Mouse (Mus musculus): Measurements from ENCODE around the gene Hes6. TPM values are rescaled to one million over a fixed set of nuclear protein-coding genes. Genes with fewer than 3 reads are reported as not detected.
A peak's percentile ranks its signal among the peaks of the same experiment; 100 is the strongest.

The Hes6 gene
- polyA plus RNA-seq, 1 experiment from 2014 or later, result 56.4 TPM

- H3K36me3 ChIP-seq (ENCODE audit: insufficient read depth), result no peaks in the 10 kb centered on the region
- DNase-seq (no peak), ATAC-seq (ENCODE audit: insufficient read depth) (no peak)
- WGBS, result 66% methylated on average over 4 of the region's 4 CpGs
- H3K9me3 ChIP-seq (ENCODE audit: low read depth, low read length), result no peaks in the 10 kb centered on the region
- H3K27me3 ChIP-seq (ENCODE audit: insufficient read depth, low read length), result no peaks in the 10 kb centered on the region
- H3K4me3 ChIP-seq (ENCODE audit: low read depth, low read length), result no peak overlapping the region
- no peak overlapping the region for H3K27ac ChIP-seq (ENCODE audit: low read depth)
- H3K4me1 ChIP-seq (ENCODE audit: insufficient read depth), result peaks cover 9% of the 10 kb centered on the region
- no peak for TF ChIP-seq CTCF (IDR thresholded peaks at IDR 0.05; ENCODE audit: low read depth)
- H3K9ac ChIP-seq, result no peak overlapping the region
- no peak overlapping the region for H3K4me2 ChIP-seq
These were observed 6.0 kb downstream of the Hes6 start for GRCm38 (mm10) chr1:91407819-91408218.

GRCm38 (mm10) chr1:91405406-91406169 is 8.2 kb downstream of the Hes6 start:
- Histone ChIP-seq H3K4me2 (no peak overlapping the region), H3K36me3 (ENCODE audit: insufficient read depth) (no peaks in the 10 kb centered on the region), H3K9me3 (ENCODE audit: low read depth, low read length) (no peaks in the 10 kb centered on the region), H3K27me3 (ENCODE audit: insufficient read depth, low read length) (no peaks in the 10 kb centered on the region), H3K9ac (no peak overlapping the region), H3K27ac (ENCODE audit: low read depth) (no peak overlapping the region), H3K4me3 (ENCODE audit: low read depth, low read length) (no peak overlapping the region), H3K4me1 (ENCODE audit: insufficient read depth) (no peaks in the 10 kb centered on the region)
- TF ChIP-seq CTCF (IDR thresholded peaks at IDR 0.05; ENCODE audit: low read depth), result no peak
- ATAC-seq (ENCODE audit: insufficient read depth) (peak; percentile 41; the same call in 1 of the 2 replicates), DNase-seq (no peak)
- 52% methylated on average over 23 of the region's 23 CpGs for WGBS

GRCm38 (mm10) chr1:91404976-91405375 is 8.9 kb downstream of the Hes6 start:
- H3K27ac ChIP-seq (ENCODE audit: low read depth), result no peak overlapping the region
- H3K27me3 ChIP-seq (ENCODE audit: insufficient read depth, low read length), result no peaks in the 10 kb centered on the region
- no peaks in the 10 kb centered on the region for H3K9me3 ChIP-seq (ENCODE audit: low read depth, low read length)
- H3K9ac ChIP-seq, result no peak overlapping the region
- WGBS, result 7% methylated on average over 1 of the region's 1 CpGs
- TF ChIP-seq CTCF (IDR thresholded peaks at IDR 0.05; ENCODE audit: low read depth), result no peak
- H3K36me3 ChIP-seq (ENCODE audit: insufficient read depth), result no peaks in the 10 kb centered on the region
- peak; percentile 46 for DNase-seq
- no peak overlapping the region for H3K4me2 ChIP-seq
- no peak for ATAC-seq (ENCODE audit: insufficient read depth)
- no peak overlapping the region for H3K4me3 ChIP-seq (ENCODE audit: low read depth, low read length)
- H3K4me1 ChIP-seq (ENCODE audit: insufficient read depth), result no peaks in the 10 kb centered on the region

GRCm38 (mm10) chr1:91398260-91399062 is 15.4 kb downstream of the Hes6 start, which contains the start of gene Ilkap:
Ilkap (minus strand) TSS chr1:91398815.
- Histone ChIP-seq H3K9ac (peak within 1 kb of the TSS; percentile 89), H3K4me1 (ENCODE audit: insufficient read depth) (peaks cover 13% of the 10 kb centered on the region; the same call in 1 of the 2 replicates), H3K4me2 (peak within 1 kb of the TSS; percentile 93), H3K27me3 (ENCODE audit: insufficient read depth, low read length) (no peaks in the 10 kb centered on the region), H3K27ac (ENCODE audit: low read depth) (peak within 1 kb of the TSS; percentile 82), H3K4me3 (ENCODE audit: low read depth, low read length) (peak within 1 kb of the TSS; percentile 89), H3K36me3 (ENCODE audit: insufficient read depth) (peaks cover 15% of the 10 kb centered on the region; the same call in 1 of the 2 replicates), H3K9me3 (ENCODE audit: low read depth, low read length) (no peaks in the 10 kb centered on the region)
- ATAC-seq (ENCODE audit: insufficient read depth), result peak; percentile 97
- peak; percentile 92 for DNase-seq
- TF ChIP-seq CTCF (IDR thresholded peaks at IDR 0.05; ENCODE audit: low read depth), result no peak
- WGBS, result under 1% methylated on average over 72 of the region's 91 CpGs

- Histone ChIP-seq H3K9ac (peak overlapping the region; percentile 89), H3K4me1 (ENCODE audit: insufficient read depth) (peaks cover 13% of the 10 kb centered on the region; the same call in 1 of the 2 replicates), H3K27ac (ENCODE audit: low read depth) (peak overlapping the region; percentile 82; the same call in 1 of the 2 replicates), H3K27me3 (ENCODE audit: insufficient read depth, low read length) (no peaks in the 10 kb centered on the region), H3K36me3 (ENCODE audit: insufficient read depth) (peaks cover 20% of the 10 kb centered on the region; the same call in 1 of the 2 replicates), H3K9me3 (ENCODE audit: low read depth, low read length) (no peaks in the 10 kb centered on the region), H3K4me2 (peak overlapping the region; percentile 93), H3K4me3 (ENCODE audit: low read depth, low read length) (peak overlapping the region; percentile 89)
- no peak for ATAC-seq (ENCODE audit: insufficient read depth)
- under 1% methylated on average over 12 of the region's 12 CpGs for WGBS
- no peak for TF ChIP-seq CTCF (IDR thresholded peaks at IDR 0.05; ENCODE audit: low read depth)
- DNase-seq, result no peak
These were observed 15.9 kb downstream of the Hes6 start for GRCm38 (mm10) chr1:91397927-91398259.

- Histone ChIP-seq H3K4me1 (ENCODE audit: insufficient read depth) (no peaks in the 10 kb centered on the region), H3K4me2 (no peak overlapping the region), H3K4me3 (ENCODE audit: low read depth, low read length) (no peak overlapping the region), H3K27me3 (ENCODE audit: insufficient read depth, low read length) (no peaks in the 10 kb centered on the region), H3K27ac (ENCODE audit: low read depth) (no peak overlapping the region), H3K36me3 (ENCODE audit: insufficient read depth) (peaks cover 74% of the 10 kb centered on the region), H3K9me3 (ENCODE audit: low read depth, low read length) (no peaks in the 10 kb centered on the region), H3K9ac (no peak overlapping the region)
- TF ChIP-seq CTCF (IDR thresholded peaks at IDR 0.05; ENCODE audit: low read depth), result no peak
- ATAC-seq (ENCODE audit: insufficient read depth) (no peak), DNase-seq (no peak)
- WGBS, result 86% methylated on average over 5 of the region's 5 CpGs
These were observed 23.5 kb downstream of the Hes6 start for GRCm38 (mm10) chr1:91390369-91390768.

GRCm38 (mm10) chr1:91381091-91381471 is 32.8 kb downstream of the Hes6 start:
- no peak for ATAC-seq (ENCODE audit: insufficient read depth)
- Histone ChIP-seq H3K9ac (no peak overlapping the region), H3K4me3 (ENCODE audit: low read depth, low read length) (no peak overlapping the region), H3K27ac (ENCODE audit: low read depth) (no peak overlapping the region), H3K27me3 (ENCODE audit: insufficient read depth, low read length) (no peaks in the 10 kb centered on the region), H3K36me3 (ENCODE audit: insufficient read depth) (peaks cover 94% of the 10 kb centered on the region), H3K4me2 (no peak overlapping the region), H3K9me3 (ENCODE audit: low read depth, low read length) (no peaks in the 10 kb centered on the region), H3K4me1 (ENCODE audit: insufficient read depth) (no peaks in the 10 kb centered on the region)
- 93% methylated on average over 4 of the region's 4 CpGs for WGBS
- DNase-seq, result no peak
- no peak for TF ChIP-seq CTCF (IDR thresholded peaks at IDR 0.05; ENCODE audit: low read depth)
